Mouse (Mus musculus) hindbrain, embryonic 13.5 days (tissue): ENCODE results near the gene Habp2. TPM values are rescaled to one million over a fixed set of nuclear protein-coding genes. Genes with fewer than 3 reads are reported as not detected.

Experiments
- ATAC-seq: fragments of 200-750 bp; cut with Nextera tagmentation; 2 replicates; pipeline ENCODE4 v1.8.0; 2017; ENCODE audit warnings: moderate TSS enrichment; ENCODE audit not compliant: low FRiP score
- H3K27ac ChIP-seq: fragments of 300-500 bp; sonication (generic); 2 replicates; pipeline ENCODE4 v1.5.1; 2015; ENCODE audit warnings: inconsistent platforms, mild to moderate bottlenecking, moderate library complexity
- H3K27me3 ChIP-seq: fragments of 300-500 bp; sonication (generic); 2 replicates; pipeline ENCODE4 v1.6.1; 2015; ENCODE audit warnings: mild to moderate bottlenecking, inconsistent platforms
- H3K36me3 ChIP-seq: fragments of 300-500 bp; sonication (generic); 2 replicates; pipeline ENCODE4 v1.6.1; 2015; ENCODE audit warnings: mild to moderate bottlenecking, inconsistent platforms
- H3K4me1 ChIP-seq: fragments of 300-500 bp; sonication (generic); replicated peaks from 2 replicates; pipeline ENCODE4 v1.6.1; 2015; ENCODE audit warnings: inconsistent platforms
- H3K4me2 ChIP-seq: fragments of 300-500 bp; sonication (generic); 2 replicates; pipeline ENCODE4 v1.6.1; 2015; ENCODE audit warnings: inconsistent platforms, mild to moderate bottlenecking, moderate library complexity
- H3K4me3 ChIP-seq: fragments of 300-500 bp; sonication (generic); 2 replicates; pipeline ENCODE4 v1.5.1; 2015; ENCODE audit warnings: mild to moderate bottlenecking, inconsistent platforms
- H3K9ac ChIP-seq: fragments of 300-500 bp; sonication (generic); 2 replicates; pipeline ENCODE4 v1.6.1; 2015; ENCODE audit warnings: mild to moderate bottlenecking, inconsistent platforms
- H3K9me3 ChIP-seq: fragments of 300-500 bp; sonication (generic); 2 replicates; pipeline ENCODE4 v1.6.1; 2016; ENCODE audit warnings: inconsistent platforms
- WGBS: fragments of 180-500 bp; shearing (Covaris S2); methylation state at CpG from one replicate; pipeline ENCODE4 v1.1.7; 2015; 5-methylcytosine and 5-hydroxymethylcytosine counted together
- polyA plus RNA-seq: library from polyadenylated mRNA; unstranded; fragments of >200 nt; fragmentation: Nextera tagmentation; extraction: Ambion mirVana; gene quantifications from 2 replicates; pipeline ENCODE4 v1.2.1, GENCODE M21; 2015

Gene Habp2
- polyA plus RNA-seq: 0.09 TPM in 1 of 2 replicates, not detected in the other

GRCm38 (mm10) chr19:56286866-56287265 is at the start of gene Habp2:
Gene Habp2 (plus strand): TSS chr19:56287137.
- H3K36me3 ChIP-seq: no peaks in the 10 kb centered on the region
- no peaks in the 10 kb centered on the region for H3K9me3 ChIP-seq
- H3K4me3 ChIP-seq: no peak within 1 kb of the TSS
- no peak within 1 kb of the TSS for H3K9ac ChIP-seq
- no peak within 1 kb of the TSS for H3K27ac ChIP-seq
- no peak for ATAC-seq
- H3K4me1 ChIP-seq: no peaks in the 10 kb centered on the region
- 87% methylated on average over 7 of the region's 7 CpGs for WGBS
- peaks cover 3% of the 10 kb centered on the region; the same call in 1 of the 2 replicates for H3K27me3 ChIP-seq
- no peak within 1 kb of the TSS for H3K4me2 ChIP-seq

GRCm38 (mm10) chr19:56238501-56238900 is 48.4 kb upstream of the Habp2 start:
- ATAC-seq: no peak
- H3K4me1 ChIP-seq: peaks cover 4% of the 10 kb centered on the region; the same call in 1 of the 2 replicates
- no peaks in the 10 kb centered on the region for H3K9me3 ChIP-seq
- H3K4me3 ChIP-seq: no peak overlapping the region
- no peak overlapping the region for H3K27ac ChIP-seq
- 62% methylated on average over 4 of the region's 4 CpGs for WGBS
- no peak overlapping the region for H3K9ac ChIP-seq
- no peaks in the 10 kb centered on the region for H3K36me3 ChIP-seq
- no peaks in the 10 kb centered on the region for H3K27me3 ChIP-seq
- H3K4me2 ChIP-seq: no peak overlapping the region

- no peak overlapping the region for H3K27ac ChIP-seq
- WGBS: 93% methylated on average over 5 of the region's 5 CpGs
- no peaks in the 10 kb centered on the region for H3K9me3 ChIP-seq
- H3K4me3 ChIP-seq: no peak overlapping the region
- no peak for ATAC-seq
- no peak overlapping the region for H3K9ac ChIP-seq
- H3K4me1 ChIP-seq: no peaks in the 10 kb centered on the region
- no peak overlapping the region for H3K4me2 ChIP-seq
- H3K36me3 ChIP-seq: no peaks in the 10 kb centered on the region
- no peaks in the 10 kb centered on the region for H3K27me3 ChIP-seq
Observed at GRCm38 (mm10) chr19:56245201-56245600, 41.7 kb upstream of the Habp2 start.

DNA sequence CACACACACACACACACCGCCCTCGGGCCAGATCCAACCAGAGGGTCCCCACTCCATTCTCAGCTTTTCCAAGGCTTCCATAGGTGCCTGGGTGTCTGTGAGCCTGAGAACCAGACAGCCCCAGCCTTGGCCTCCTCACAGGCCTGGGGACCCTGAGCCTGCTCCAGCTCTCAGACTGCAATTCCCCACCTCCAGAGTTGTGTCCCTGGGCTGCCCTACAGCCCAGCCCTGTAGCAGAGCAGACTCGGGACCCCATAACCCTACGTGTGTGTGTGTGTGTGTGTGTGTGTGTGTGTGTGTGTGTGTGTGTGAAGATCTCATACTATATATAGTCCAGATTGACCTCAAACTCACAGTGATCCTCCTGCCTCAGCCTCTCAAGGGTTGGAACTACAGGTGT is 34.1 kb upstream of the Habp2 start:
- Histone ChIP-seq H3K9me3 (no peaks in the 10 kb centered on the region), H3K4me1 (peaks cover 3% of the 10 kb centered on the region; the same call in 1 of the 2 replicates), H3K36me3 (no peaks in the 10 kb centered on the region), H3K27me3 (0 out of 2 replicates have a peak, but pooled peaks cover 6% of the 10 kb centered on the region), H3K9ac (no peak overlapping the region), H3K4me2 (no peak overlapping the region), H3K4me3 (no peak overlapping the region), H3K27ac (no peak overlapping the region)
- WGBS: 86% methylated on average over 4 of the region's 4 CpGs
- no peak for ATAC-seq

GRCm38 (mm10) chr19:56253271-56253670 is 33.7 kb upstream of the Habp2 start:
- Histone ChIP-seq H3K36me3 (no peaks in the 10 kb centered on the region), H3K4me3 (no peak overlapping the region), H3K4me2 (no peak overlapping the region), H3K9ac (no peak overlapping the region), H3K9me3 (no peaks in the 10 kb centered on the region), H3K4me1 (peaks cover 3% of the 10 kb centered on the region; the same call in 1 of the 2 replicates), H3K27ac (no peak overlapping the region), H3K27me3 (0 out of 2 replicates have a peak, but pooled peaks cover 6% of the 10 kb centered on the region)
- 81% methylated on average over 10 of the region's 10 CpGs for WGBS
- ATAC-seq: no peak

- ATAC-seq: no peak
- H3K9ac ChIP-seq: no peak overlapping the region
- WGBS: 50% methylated on average over 7 of the region's 7 CpGs
Observed at GRCm38 (mm10) chr19:56254751-56255150, 32.2 kb upstream of the Habp2 start.

DNA sequence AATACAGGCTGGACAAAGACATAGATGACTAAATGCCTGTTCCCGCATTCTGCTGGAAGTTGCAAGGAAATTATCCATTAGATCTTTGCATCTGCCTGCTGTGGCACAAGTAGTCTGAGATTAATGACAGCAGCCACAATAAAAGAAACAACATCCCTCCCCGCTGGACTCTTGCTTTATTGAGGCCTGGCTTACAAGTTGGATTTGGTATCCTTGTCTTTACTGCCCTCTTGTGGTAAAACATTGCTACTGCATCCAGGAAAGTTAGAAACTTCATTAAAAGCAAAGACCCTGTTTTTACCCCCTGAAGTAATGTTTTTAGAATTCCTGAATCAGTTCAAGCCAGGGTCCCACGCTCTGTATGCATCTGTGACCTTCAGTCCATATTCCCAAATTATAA is 31.4 kb upstream of the Habp2 start:
- Histone ChIP-seq H3K27me3 (0 out of 2 replicates have a peak, but pooled peaks cover 4% of the 10 kb centered on the region), H3K9ac (no peak overlapping the region), H3K4me2 (no peak overlapping the region), H3K4me3 (no peak overlapping the region), H3K9me3 (no peaks in the 10 kb centered on the region), H3K27ac (no peak overlapping the region), H3K4me1 (peaks cover 3% of the 10 kb centered on the region; the same call in 1 of the 2 replicates), H3K36me3 (no peaks in the 10 kb centered on the region)
- 24% methylated on average over 3 of the region's 3 CpGs for WGBS
- ATAC-seq: no peak

More at GRCm38 (mm10) chr19:56254751-56255150, 32.2 kb upstream of the Habp2 start:
- Histone ChIP-seq H3K27me3 (0 out of 2 replicates have a peak, but pooled peaks cover 6% of the 10 kb centered on the region), H3K9me3 (no peaks in the 10 kb centered on the region), H3K4me2 (no peak overlapping the region), H3K27ac (no peak overlapping the region), H3K36me3 (no peaks in the 10 kb centered on the region), H3K4me3 (no peak overlapping the region), H3K4me1 (peaks cover 3% of the 10 kb centered on the region; the same call in 1 of the 2 replicates)

DNA sequence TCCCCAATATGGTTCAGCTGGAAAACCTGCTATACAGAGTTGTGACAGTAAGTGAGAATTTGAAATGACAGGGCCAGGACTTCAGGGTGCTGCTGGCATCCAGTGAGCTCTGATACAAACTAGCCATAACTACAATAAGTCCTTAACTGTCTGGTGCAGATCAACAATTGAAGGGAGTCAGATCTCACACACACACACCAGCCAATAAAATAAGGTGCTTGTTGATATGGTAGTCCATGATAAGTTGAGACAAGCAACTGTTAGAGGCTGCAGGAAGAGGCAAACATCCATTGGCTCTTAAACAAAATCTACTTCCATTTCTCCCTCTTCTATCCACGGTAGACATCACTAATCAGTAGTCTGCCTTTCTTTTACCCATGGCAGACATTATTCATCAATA is 30.7 kb upstream of the Habp2 start:
- ATAC-seq: no peak
- WGBS: 49% methylated on average over 1 of the region's 1 CpGs
- Histone ChIP-seq H3K4me3 (no peak overlapping the region), H3K4me1 (peaks cover 3% of the 10 kb centered on the region; the same call in 1 of the 2 replicates), H3K9ac (no peak overlapping the region), H3K4me2 (no peak overlapping the region), H3K27me3 (peaks cover 3% of the 10 kb centered on the region; the same call in 1 of the 2 replicates), H3K9me3 (no peaks in the 10 kb centered on the region), H3K27ac (no peak overlapping the region), H3K36me3 (no peaks in the 10 kb centered on the region)

- 80% methylated on average over 1 of the region's 1 CpGs for WGBS
- no peaks in the 10 kb centered on the region for H3K9me3 ChIP-seq
- ATAC-seq: no peak
Observed at GRCm38 (mm10) chr19:56256741-56257140, 30.2 kb upstream of the Habp2 start.

DNA sequence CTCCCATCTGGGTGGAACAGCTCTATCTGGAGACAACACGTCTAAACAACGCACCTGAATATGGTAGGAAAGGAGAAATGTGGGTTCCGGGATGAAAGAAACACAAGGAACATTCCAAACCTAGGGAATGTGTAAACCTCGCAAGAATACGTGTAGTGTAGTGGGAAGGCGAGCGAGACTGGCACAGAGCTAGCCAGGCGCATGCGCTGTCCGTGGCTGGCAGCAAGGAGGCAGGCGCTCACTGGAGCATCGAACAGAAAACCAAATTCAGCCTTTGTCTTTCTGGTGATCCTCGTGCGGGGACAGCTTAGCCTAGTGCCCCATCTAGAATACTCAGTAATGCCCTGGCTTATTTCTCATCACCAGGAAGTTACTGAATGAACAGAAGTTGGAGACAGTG is 23.2 kb upstream of the Habp2 start:
- Histone ChIP-seq H3K9ac (no peak overlapping the region), H3K4me2 (no peak overlapping the region), H3K9me3 (no peaks in the 10 kb centered on the region), H3K4me1 (no peaks in the 10 kb centered on the region), H3K36me3 (no peaks in the 10 kb centered on the region), H3K27ac (no peak overlapping the region), H3K4me3 (no peak overlapping the region), H3K27me3 (no peaks in the 10 kb centered on the region; the same call in 1 of the 2 replicates)
- no peak for ATAC-seq
- 77% methylated on average over 14 of the region's 14 CpGs for WGBS

More at GRCm38 (mm10) chr19:56256741-56257140, 30.2 kb upstream of the Habp2 start:
- Histone ChIP-seq H3K27me3 (peaks cover 3% of the 10 kb centered on the region; the same call in 1 of the 2 replicates), H3K36me3 (no peaks in the 10 kb centered on the region), H3K4me3 (no peak overlapping the region), H3K4me2 (no peak overlapping the region), H3K9ac (no peak overlapping the region), H3K27ac (no peak overlapping the region), H3K4me1 (peaks cover under 1% of the 10 kb centered on the region; the same call in 1 of the 2 replicates)

DNA sequence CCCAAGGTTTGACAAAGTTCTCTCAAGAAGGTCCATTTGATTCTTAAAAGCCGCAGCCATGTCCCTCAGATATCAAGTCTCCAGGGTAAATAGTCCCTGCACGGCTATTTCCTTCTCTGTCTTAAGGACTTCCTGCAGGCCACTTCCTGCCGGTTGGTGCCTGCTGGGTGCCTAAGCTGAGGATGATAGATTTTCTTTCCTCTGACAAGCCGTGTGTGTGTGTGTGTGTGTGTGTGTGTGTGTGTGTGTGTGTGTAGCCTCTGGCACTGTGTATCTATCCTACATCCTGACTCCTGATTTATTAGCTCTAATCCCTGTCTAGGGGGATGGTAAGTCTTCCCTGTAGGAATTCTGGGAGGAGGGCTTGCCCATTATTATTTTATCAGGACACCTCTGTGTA is 22.8 kb upstream of the Habp2 start:
- Histone ChIP-seq H3K9ac (no peak overlapping the region), H3K9me3 (no peaks in the 10 kb centered on the region), H3K27me3 (no peaks in the 10 kb centered on the region; the same call in 1 of the 2 replicates), H3K4me2 (no peak overlapping the region), H3K36me3 (no peaks in the 10 kb centered on the region), H3K27ac (no peak overlapping the region), H3K4me3 (no peak overlapping the region), H3K4me1 (no peaks in the 10 kb centered on the region)
- 56% methylated on average over 4 of the region's 4 CpGs for WGBS
- ATAC-seq: no peak; the same call in 1 of the 2 replicates

DNA sequence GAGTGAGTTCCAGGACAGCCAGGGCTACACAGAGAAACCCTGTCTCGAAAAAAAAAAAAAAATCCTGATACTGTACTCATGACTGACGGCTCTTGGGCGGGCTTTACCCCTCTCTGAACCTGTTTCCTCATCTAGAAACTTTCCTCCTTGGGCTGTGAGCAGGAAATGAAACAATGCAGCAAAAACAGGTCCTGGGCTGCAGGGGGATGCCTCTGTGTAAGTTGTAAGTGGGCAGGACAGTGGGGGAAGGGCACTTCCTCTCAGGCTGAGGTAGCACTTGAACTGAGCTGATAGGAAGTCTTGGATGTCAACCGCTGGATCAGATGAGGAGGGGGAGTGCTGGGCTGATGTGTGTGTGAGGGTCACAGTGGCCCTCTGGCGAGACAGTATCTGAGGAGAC is 21.8 kb upstream of the Habp2 start:
- Histone ChIP-seq H3K36me3 (no peaks in the 10 kb centered on the region), H3K4me1 (no peaks in the 10 kb centered on the region), H3K9ac (no peak overlapping the region), H3K4me3 (no peak overlapping the region), H3K4me2 (no peak overlapping the region), H3K9me3 (no peaks in the 10 kb centered on the region), H3K27ac (no peak overlapping the region), H3K27me3 (no peaks in the 10 kb centered on the region; the same call in 1 of the 2 replicates)
- no peak for ATAC-seq
- 82% methylated on average over 5 of the region's 5 CpGs for WGBS

- 88% methylated on average over 8 of the region's 8 CpGs for WGBS
- Histone ChIP-seq H3K4me1 (no peaks in the 10 kb centered on the region), H3K27ac (no peak overlapping the region), H3K9ac (no peak overlapping the region), H3K9me3 (no peaks in the 10 kb centered on the region), H3K4me3 (no peak overlapping the region), H3K27me3 (no peaks in the 10 kb centered on the region), H3K4me2 (no peak overlapping the region), H3K36me3 (no peaks in the 10 kb centered on the region)
- no peak for ATAC-seq
Observed at GRCm38 (mm10) chr19:56272081-56272480, 14.9 kb upstream of the Habp2 start.
